7 mouse cellular contexts compared by ENCODE assay signal in the genomic region with DNA sequence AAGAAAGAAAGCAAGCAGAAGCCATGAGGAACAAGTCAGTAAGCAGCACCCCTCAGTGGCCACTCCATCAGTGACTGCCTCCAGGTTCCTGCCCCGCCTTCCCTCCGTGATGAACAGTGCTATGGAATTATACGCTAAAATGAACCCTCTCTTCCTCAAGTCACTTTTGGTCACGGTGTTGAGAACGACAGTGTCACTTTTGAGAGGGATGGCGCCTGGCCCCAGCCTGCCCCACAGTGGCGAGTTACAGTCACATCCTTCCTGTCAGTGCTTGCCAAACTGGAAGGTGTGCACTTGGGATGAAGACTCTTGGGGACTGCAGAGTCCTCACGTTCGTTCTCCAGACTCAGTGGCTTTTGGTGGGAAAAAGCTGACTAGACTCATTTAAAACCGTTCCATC. TPM values are rescaled to one million over a fixed set of nuclear protein-coding genes. Genes with fewer than 3 reads are reported as not detected.
DNase-seq lines count a peak whose midpoint lies in the region; ATAC-seq and TF ChIP-seq lines count a peak whose summit lies in the region.

No protein-coding gene starts in this region.

- no peak overlapping the region for H3K4me3 ChIP-seq in left cerebral cortex, adult 2 months

- ATAC-seq in hematopoietic stem cell, adult 5-6 weeks (replicated peaks in 1 of 2; ENCODE audit: insufficient read depth in 1 of 2, low FRiP score in 2 of 2, low TSS enrichment in 1 of 2, low read depth in 1 of 2, poor library complexity in 2 of 2, severe bottlenecking in 2 of 2): peak; percentile 51 to 65
- 0 out of 2 replicates have a peak, but pooled peaks have one; percentile 33 for ATAC-seq in neutrophil, adult 5-6 weeks (ENCODE audit: extremely low read depth, insufficient number of reproducible peaks, low FRiP score, poor library complexity, severe bottlenecking)

- no peak for DNase-seq in left cerebral cortex, adult 2 months (ENCODE audit: extremely low spot score in 1 of 2, low spot score in 2 of 2)
- no peak for DNase-seq in left cerebral cortex, adult 9 months (ENCODE audit: low spot score in 2 of 2)
- DNase-seq in ZHBTc4 (ENCODE audit: low read depth, low spot score): peak; percentile 46
- DNase-seq in left cerebral cortex, adult 11 months (ENCODE audit: low spot score): no peak
- DNase-seq in right cerebral cortex, postnatal 14 days: no peak

- intact Hi-C loops in left cerebral cortex, adult 2 months (cut with DNase I): no loop called here

- no peak overlapping the region for H3K27ac ChIP-seq in left cerebral cortex, adult 2 months

- peak; percentile 40 for TF ChIP-seq CTCF in left cerebral cortex, adult 2 months (IDR thresholded peaks at IDR 0.05)

RNA-seq across cellular contexts. Expression of a gene that starts 39.1 kb away (rescaled TPM):
- under 1 TPM; 0.36 to 0.49 TPM for total RNA-seq in left cerebral cortex, adult 2 months (2021)
- total RNA-seq in hematopoietic stem cell, adult 5-6 weeks (2017): 45.5 and 46.4 TPM in 2 replicates
- 48.5 and 55.7 TPM in 2 replicates for total RNA-seq in neutrophil, adult 5-6 weeks (2017)

RNA-seq across cellular contexts. Expression of a gene that starts 48.5 kb away (rescaled TPM):
- total RNA-seq in left cerebral cortex, adult 2 months (2021): 10 to 100 TPM; 81.5 to 95.1 TPM
- total RNA-seq in hematopoietic stem cell, adult 5-6 weeks (2017): 34.3 and 36.9 TPM in 2 replicates
- total RNA-seq in neutrophil, adult 5-6 weeks (2017): 63.4 and 67.7 TPM in 2 replicates

Comparison
In these comparisons a context has a peak if more than half of its experiments do, and no peak if none do; other contexts are left out.
1. RNA of a gene that starts 39.1 kb away (total RNA-seq): 48.5 to 55.7 TPM in neutrophil, adult 5-6 weeks and 45.5 to 46.4 TPM in hematopoietic stem cell, adult 5-6 weeks; 0.36 to 0.49 TPM in left cerebral cortex, adult 2 months; every median in the first group is over 10 times any median in the second.